Mouse (Mus musculus) right cerebral cortex, postnatal 10 days (tissue): ENCODE data around the gene Pou2f3.

Experiments
- DNase-seq, 2 experiments: peaks; one replicate each; pipeline ENCODE4 v3.0.0; 2021; ENCODE audit warnings: low spot score in 2 of 2

The Pou2f3 gene

GRCm38 (mm10) chr9:43231805-43232204 lies 21.6 kb upstream of the Pou2f3 start:
- DNase-seq: no peak

- DNase-seq: no peak
Observed at GRCm38 (mm10) chr9:43230886-43231285, 20.7 kb upstream of the Pou2f3 start.

- no peak for DNase-seq
Observed at GRCm38 (mm10) chr9:43229962-43230361, 19.8 kb upstream of the Pou2f3 start.

GRCm38 (mm10) chr9:43229398-43229895 lies 19.3 kb upstream of the Pou2f3 start:
- DNase-seq: no peak

- no peak for DNase-seq
Observed at GRCm38 (mm10) chr9:43228745-43229144, 18.6 kb upstream of the Pou2f3 start.

- no peak for DNase-seq
Observed at GRCm38 (mm10) chr9:43227626-43228025, 17.5 kb upstream of the Pou2f3 start.

GRCm38 (mm10) chr9:43226573-43227160 lies 16.5 kb upstream of the Pou2f3 start:
- no peak for DNase-seq

GRCm38 (mm10) chr9:43225481-43225880 lies 15.3 kb upstream of the Pou2f3 start:
- DNase-seq: no peak

- no peak for DNase-seq
Observed at GRCm38 (mm10) chr9:43224771-43225355, 14.7 kb upstream of the Pou2f3 start.

- no peak for DNase-seq
Observed at GRCm38 (mm10) chr9:43222429-43222715, 12.2 kb upstream of the Pou2f3 start.

GRCm38 (mm10) chr9:43221643-43222428 lies 11.7 kb upstream of the Pou2f3 start:
- peak; percentile 82 to 92 for DNase-seq

- DNase-seq: peak; percentile 38 to 69
Observed at GRCm38 (mm10) chr9:43210771-43211450, 742 bp upstream of the Pou2f3 start.

GRCm38 (mm10) chr9:43206022-43206390 lies 4.2 kb downstream of the Pou2f3 start:
- no peak for DNase-seq

GRCm38 (mm10) chr9:43205343-43206021 lies 4.7 kb downstream of the Pou2f3 start:
- no peak for DNase-seq

- no peak for DNase-seq
Observed at GRCm38 (mm10) chr9:43200212-43200611, 10.0 kb downstream of the Pou2f3 start.

GRCm38 (mm10) chr9:43194001-43194400 lies 16.2 kb downstream of the Pou2f3 start:
- DNase-seq: no peak

GRCm38 (mm10) chr9:43191561-43191960 lies 18.6 kb downstream of the Pou2f3 start:
- no peak for DNase-seq

GRCm38 (mm10) chr9:43189021-43189356 lies 21.2 kb downstream of the Pou2f3 start:
- no peak for DNase-seq

- DNase-seq: no peak
Observed at GRCm38 (mm10) chr9:43188309-43189020, 21.7 kb downstream of the Pou2f3 start.

GRCm38 (mm10) chr9:43179614-43180013 lies 30.6 kb downstream of the Pou2f3 start:
- no peak for DNase-seq

GRCm38 (mm10) chr9:43178172-43178571 lies 32.0 kb downstream of the Pou2f3 start:
- DNase-seq: no peak
